Mouse (Mus musculus): Measurements from ENCODE around the gene Pagr1a. TPM values are rescaled to one million over a fixed set of nuclear protein-coding genes. Genes with fewer than 3 reads are reported as not detected.

Gene Pagr1a
- 10 to 100 TPM in 1 of 2 experiments, not detected in 1; 11.2 TPM for total RNA-seq (2023)

DNA sequence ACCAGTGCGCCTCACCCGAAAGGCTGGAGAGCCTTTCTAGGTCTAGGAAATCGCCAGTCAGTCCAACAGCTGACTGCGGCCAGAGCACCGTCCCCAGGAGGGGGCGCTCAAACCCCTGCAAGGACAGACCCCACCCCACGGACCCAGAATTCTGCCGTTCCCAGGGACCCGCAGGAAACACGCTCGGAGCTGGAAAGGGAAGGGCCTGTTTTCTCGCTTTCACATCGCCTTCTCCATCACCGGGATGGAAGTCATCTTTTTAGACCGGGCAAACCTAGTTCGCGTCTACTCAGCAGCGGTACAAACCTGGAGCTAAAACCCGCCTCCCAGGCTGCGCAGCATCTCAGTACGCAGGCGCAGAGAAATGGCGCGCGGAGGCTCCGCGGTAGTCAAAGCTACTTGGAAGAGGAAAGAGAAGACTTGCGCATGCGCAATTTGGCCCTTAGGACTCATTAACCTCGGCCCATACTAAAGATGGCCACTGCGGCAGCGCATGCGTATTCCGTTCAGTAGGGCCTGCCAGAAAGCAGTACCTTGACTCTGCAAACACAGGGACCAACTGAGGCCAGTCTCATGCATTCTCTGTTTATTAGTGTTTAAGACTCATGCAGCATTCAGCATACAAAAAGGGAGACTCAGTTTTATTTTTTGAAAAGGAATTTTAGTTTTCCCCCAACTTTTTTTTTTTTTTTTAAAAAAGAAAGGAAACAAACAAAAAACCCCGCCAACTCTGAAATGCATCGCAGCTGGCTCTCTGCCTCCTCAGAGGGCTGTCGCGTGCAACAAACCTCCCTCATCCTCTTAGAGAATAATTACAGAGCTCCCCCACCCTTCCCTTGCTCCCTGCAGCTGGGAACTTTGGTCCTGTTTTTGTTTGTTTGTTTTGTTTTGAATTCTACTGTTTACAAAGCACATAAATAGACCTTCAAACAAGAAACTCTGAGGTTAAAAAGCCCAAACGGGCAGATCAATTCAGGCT lies at the start of gene Pagr1a:
Gene Pagr1a (minus strand): TSS at position 382 of the 979 bp plus-strand sequence.

DNA sequence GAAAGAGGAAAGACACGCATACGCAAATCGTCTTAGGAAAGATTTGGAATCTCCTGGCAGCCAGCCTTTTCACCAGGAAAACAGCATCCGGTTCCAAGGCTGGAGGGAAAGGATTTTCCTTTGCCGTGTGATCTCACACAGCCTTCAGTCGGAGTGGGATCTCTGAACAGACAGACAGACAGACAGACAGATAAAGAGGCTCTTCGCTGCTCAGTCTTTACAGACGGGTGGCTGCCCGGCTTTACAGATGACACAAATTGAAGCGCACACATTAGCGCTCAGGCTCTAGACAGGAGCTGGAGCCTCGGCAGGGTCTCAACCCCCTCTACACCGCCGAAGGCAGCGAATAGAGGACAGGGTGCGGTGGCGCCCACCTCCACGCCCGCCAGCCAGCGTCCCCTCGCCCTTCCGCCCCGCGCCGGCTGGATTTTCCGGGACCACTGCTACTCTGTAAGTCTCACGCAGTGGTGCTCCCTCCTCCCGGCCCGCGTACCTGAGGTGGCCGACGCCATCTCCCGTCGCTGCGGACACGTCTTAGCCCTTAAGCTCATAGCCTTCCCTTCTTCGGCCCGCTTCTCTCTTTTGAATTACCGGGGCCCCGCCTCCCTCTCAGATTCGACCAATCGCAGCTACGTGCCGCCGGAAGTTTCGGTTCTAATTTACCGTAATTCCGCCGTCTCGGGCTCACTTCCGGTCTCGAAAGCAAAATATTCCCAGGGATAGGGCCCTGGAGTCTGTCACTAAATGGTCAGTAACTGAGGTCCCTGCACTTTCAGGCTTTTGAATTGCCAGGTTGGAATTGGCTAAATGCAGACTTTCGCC lies 24.9 kb upstream of the Pagr1a start, which contains the start of gene Kif22:
Gene Kif22 (minus strand): TSS at position 621 of the 822 bp plus-strand sequence.

DNA sequence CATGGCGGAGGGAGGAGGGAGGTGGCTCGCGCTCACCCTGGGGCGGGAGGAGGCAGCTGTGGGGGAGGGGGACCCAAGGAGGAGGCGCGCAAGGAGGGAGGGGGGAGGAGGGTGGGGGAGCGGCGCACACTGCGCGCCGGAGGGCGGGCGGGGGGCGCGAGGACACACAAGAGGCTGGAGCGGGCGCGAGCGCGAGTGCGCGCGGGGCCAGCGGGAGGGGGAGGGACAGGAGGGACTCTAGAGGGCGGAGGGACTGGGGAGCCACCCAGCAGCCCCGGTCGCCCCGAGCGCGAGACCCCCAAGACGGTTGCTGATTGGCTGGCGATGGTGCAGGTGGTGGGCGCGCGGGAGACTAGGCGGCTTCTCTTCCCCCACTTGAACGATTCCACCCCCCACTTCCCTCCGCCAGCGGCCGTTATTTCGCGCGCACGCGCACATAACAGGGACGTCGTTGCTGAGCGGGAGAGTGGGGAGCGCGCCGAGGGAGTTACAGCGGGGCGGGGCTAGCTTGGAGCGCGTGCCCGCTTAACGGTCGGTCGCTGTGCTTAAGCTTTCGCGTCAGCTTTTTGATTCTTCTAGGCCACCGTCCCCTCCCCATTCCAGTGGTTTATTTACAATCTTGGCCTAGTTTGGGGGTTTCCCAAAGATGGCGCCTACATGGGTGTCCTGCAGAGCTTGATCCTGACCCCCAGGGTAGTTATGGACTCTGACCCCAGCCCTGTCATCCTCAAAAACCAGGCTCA lies 10.0 kb upstream of the Pagr1a start, which contains the start of gene Maz:
Gene Maz (minus strand): TSS at position 54 of the 743 bp plus-strand sequence.

DNA sequence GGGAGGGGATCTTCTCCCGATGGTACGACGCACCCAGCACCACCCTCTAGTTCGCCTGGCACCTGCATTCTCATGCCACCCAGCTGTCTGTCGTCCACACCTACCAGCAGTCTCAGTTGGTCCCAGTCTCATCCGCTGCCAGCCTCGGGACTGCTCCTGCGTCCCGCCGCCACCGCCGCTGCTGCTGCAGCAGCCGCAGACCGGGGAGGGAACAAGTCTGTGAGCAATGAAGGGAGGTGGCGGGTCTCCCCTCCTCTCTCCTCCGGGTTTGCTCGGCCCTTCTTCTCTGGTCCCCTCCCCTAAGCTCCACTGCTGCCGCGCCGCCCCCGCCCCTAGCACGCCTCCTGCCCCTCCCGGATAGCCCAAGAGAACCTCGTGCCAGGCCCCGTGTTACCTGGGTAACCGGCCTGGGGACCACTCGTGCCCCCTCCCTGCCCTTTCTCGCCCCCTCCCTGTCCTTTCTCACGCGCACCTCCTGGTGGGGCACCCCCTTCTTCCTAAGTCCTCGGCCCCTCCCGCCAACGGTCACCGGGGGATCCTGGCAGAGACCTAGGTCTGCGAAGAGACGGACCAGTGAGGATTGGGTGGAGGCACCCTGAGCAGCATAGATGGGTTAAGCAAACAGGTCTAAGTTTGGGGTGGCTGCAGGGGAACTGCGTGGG lies 3.9 kb upstream of the Pagr1a start, which contains the start of the genes Gm42742 and Prrt2:
Gene Gm42742 (minus strand): TSS at position 197 of the 662 bp plus-strand sequence.
Gene Prrt2 (minus strand): TSS at position 311 of the 662 bp plus-strand sequence.

DNA sequence TGATC lies 869 bp downstream of the Pagr1a start, which contains the start of gene Pagr1b:
Gene Pagr1b (minus strand): TSS at position 4 of the 5 bp plus-strand sequence.

DNA sequence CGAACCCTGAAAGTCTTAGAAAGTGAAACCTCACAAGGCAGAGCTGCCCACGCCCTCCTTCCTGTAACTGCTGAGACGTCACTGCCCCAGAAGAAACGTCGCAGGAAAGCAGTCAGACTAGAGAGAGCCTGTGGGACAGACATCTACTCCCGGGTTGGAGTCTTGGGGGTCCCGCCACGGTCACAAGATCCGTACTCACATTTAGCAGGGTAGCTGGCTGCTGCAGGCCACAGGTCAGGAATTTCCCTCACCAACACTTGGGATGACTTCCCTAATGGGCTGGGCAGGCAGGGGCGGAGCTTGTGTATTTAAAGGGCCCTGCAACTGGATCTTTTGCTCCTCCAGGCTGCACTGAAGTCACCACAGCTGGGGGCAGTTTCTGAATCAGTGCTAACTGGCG lies 2.8 kb downstream of the Pagr1a start, which contains the start of gene Mvp:
Gene Mvp (minus strand): TSS at position 302 of the 400 bp plus-strand sequence.

DNA sequence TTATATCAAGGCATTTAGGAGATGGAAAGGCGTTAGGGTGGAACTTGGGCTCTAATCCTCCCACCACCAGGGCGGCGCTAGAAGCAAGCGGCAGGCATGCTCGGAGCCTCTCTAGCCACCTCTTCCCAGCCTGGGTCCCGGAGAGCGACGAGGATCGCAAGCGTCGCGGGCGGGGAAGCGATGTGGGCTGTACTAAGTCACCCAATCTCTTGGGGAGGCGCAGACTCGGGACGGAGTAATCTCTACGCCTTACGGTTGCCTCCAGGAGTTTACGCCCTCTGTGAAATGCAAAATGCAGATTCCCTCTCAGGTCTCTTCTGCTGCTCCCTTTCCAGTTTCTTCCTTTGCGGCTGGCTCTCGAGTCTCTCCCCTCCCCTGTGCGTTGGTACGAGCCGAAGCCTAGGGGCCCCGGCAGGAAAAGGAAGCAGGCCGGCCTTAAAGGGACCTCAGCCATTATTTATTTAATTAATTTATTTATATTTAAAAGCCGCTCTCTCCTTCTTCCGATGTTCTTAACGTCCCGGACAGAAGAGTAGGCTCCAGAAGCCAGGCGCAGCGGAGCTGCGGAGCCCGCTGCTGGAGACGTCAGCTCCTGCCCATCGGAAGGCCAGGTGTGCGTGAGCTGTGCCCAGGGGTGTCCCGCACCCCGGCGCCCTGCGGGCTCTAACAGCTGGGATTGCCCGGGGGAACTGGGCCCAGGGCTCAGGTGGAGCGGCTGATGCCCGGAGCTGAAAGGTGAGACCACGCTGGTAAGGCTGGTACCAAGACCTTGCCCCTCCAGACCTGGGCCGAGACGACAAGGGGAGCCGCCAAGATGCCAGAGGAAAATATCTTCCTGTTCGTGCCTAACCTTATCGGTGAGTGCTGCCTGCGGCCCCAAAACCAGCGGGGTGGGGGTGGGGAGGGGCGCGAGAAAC lies 40.9 kb downstream of the Pagr1a start, which contains the start of gene Cdiptos:
Gene Cdiptos (minus strand): TSS at position 149 of the 917 bp plus-strand sequence.

DNA sequence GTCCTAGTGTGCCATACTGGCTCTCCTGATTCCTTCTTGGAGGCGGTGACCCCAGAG lies 41.4 kb downstream of the Pagr1a start, which contains the start of gene Cdipt:
Gene Cdipt (plus strand): TSS at position 22 of the 57 bp plus-strand sequence.

Other genes starting within 250 kb of the Pagr1a start
- gene Ypel3, start 240.4 kb downstream of the Pagr1a start, total RNA-seq (2023), result 100 to 1,000 TPM; 233 to 240 TPM
- 1 to 10 TPM; 7.1 to 8.5 TPM for gene Tbx6, start 235.9 kb downstream of the Pagr1a start, total RNA-seq (2023)
- 100 to 1,000 TPM; 213 to 217 TPM for gene Ppp4c, start 224.9 kb downstream of the Pagr1a start, total RNA-seq (2023)
- gene Fam57b, start 219.7 kb downstream of the Pagr1a start, total RNA-seq (2023), result not detected
- gene 4930451I11Rik, start 185.7 kb downstream of the Pagr1a start, total RNA-seq (2023), result not detected
- not detected for gene Doc2a, start 169.9 kb downstream of the Pagr1a start, total RNA-seq (2023)
- 10 to 100 TPM; 39.3 to 52.5 TPM for gene Hirip3, start 155.4 kb downstream of the Pagr1a start, total RNA-seq (2023)
- gene Ino80e, start 155.0 kb downstream of the Pagr1a start, total RNA-seq (2023), result 10 to 100 TPM; 39.7 to 40.9 TPM
- gene Taok2, start 132.6 kb downstream of the Pagr1a start, total RNA-seq (2023), result 10 to 100 TPM; 72.6 to 75.0 TPM
- gene Tmem219, start 94.4 kb downstream of the Pagr1a start, total RNA-seq (2023), result 10 to 100 TPM; 42.6 to 49.2 TPM
- gene Kctd13, start 88.5 kb downstream of the Pagr1a start, total RNA-seq (2023), result 10 to 100 TPM; 15.5 to 18.1 TPM
- gene Asphd1, start 67.8 kb downstream of the Pagr1a start, total RNA-seq (2023), result not detected
- gene Sez6l2, start 66.8 kb downstream of the Pagr1a start, total RNA-seq (2023), result 1 to 10 TPM in 1 of 2 experiments, under 1 TPM in 1; 0.96 to 2.1 TPM
- 10 to 100 TPM; 65.6 to 77.0 TPM for gene Cdipt, start 41.4 kb downstream of the Pagr1a start, total RNA-seq (2023)
- 1 to 10 TPM; 1.3 to 2.5 TPM for gene Cdiptos, start 41.3 kb downstream of the Pagr1a start, total RNA-seq (2023)
- gene Mvp, start 2.7 kb downstream of the Pagr1a start, total RNA-seq (2023), result 10 to 100 TPM; 41.8 to 47.1 TPM
- gene Pagr1b, start 868 bp downstream of the Pagr1a start, total RNA-seq (2023), result 1 to 10 TPM in 1 of 2 experiments, not detected in 1; 8.7 TPM
- gene Gm42742, start 3.7 kb upstream of the Pagr1a start, total RNA-seq (2023), result 10 to 100 TPM; 23.6 to 31.0 TPM
- under 1 TPM in 1 of 2 experiments, not detected in 1; 0.61 TPM for gene Prrt2, start 3.9 kb upstream of the Pagr1a start, total RNA-seq (2023)
- gene Maz, start 9.7 kb upstream of the Pagr1a start, total RNA-seq (2023), result 100 to 1,000 TPM; 177 to 194 TPM
- 10 to 100 TPM; 78.1 to 84.3 TPM for gene Kif22, start 25.1 kb upstream of the Pagr1a start, total RNA-seq (2023)
- 1 to 10 TPM; 1.1 to 1.9 TPM for gene Zg16, start 70.0 kb upstream of the Pagr1a start, total RNA-seq (2023)
- gene AI467606, start 74.0 kb upstream of the Pagr1a start, total RNA-seq (2023), result 100 to 1,000 TPM; 125 to 140 TPM
- 1 to 10 TPM; 5.4 to 7.0 TPM for gene Qprt, start 104.9 kb upstream of the Pagr1a start, total RNA-seq (2023)
- 100 to 1,000 TPM; 133 to 135 TPM for gene Spn, start 120.5 kb upstream of the Pagr1a start, total RNA-seq (2023)
- gene Cd2bp2, start 178.7 kb upstream of the Pagr1a start, total RNA-seq (2023), result 10 to 100 TPM; 50.1 to 54.2 TPM
- gene Tbc1d10b, start 191.1 kb upstream of the Pagr1a start, total RNA-seq (2023), result 100 to 1,000 TPM; 118 to 135 TPM
- gene Mylpf, start 191.5 kb upstream of the Pagr1a start, total RNA-seq (2023), result 10 to 100 TPM in 1 of 2 experiments, 1 to 10 TPM in 1; 8.1 to 11.2 TPM
- gene Zfp553, start 215.7 kb upstream of the Pagr1a start, total RNA-seq (2023), result 1 to 10 TPM; 4.3 TPM
- gene Sept1, start 215.8 kb upstream of the Pagr1a start, total RNA-seq (2023), result 100 to 1,000 TPM in 1 of 2 experiments, 10 to 100 TPM in 1; 96.1 to 105 TPM
- 1 to 10 TPM; 4.2 to 7.3 TPM for gene Zfp771, start 226.9 kb upstream of the Pagr1a start, total RNA-seq (2023)
- gene Dctpp1, start 243.4 kb upstream of the Pagr1a start, total RNA-seq (2023), result 10 to 100 TPM; 21.8 to 27.9 TPM